ENCODE assay signal across 10 mouse cellular contexts in genomic region chr7:125418413-125418812, GRCm38 (mm10). TPM values are rescaled to one million over a fixed set of nuclear protein-coding genes. Genes with fewer than 3 reads are reported as not detected.
DNase-seq lines count a peak whose midpoint lies in the region; ATAC-seq and TF ChIP-seq lines count a peak whose summit lies in the region.
"Had no signal": no experiment of that assay in that cellular context is flagged by ENCODE, and none has a peak within 500 bp of the region (broad histone marks: within the 10 kb centered on the region; RNA-seq: fewer than 3 reads in every experiment).

No protein-coding gene starts in this region.

- in situ Hi-C loops in ES-E14 (cut with MboI; ENCODE audit: low sequenced_read_pairs in 2 of 2, unreplicated experiment in 2 of 2), result no loop called here

- peak; percentile 82 for DNase-seq in ES-E14 (ENCODE audit: low read depth, low spot score)
- DNase-seq in embryo, embryonic 9.5 days (ENCODE audit: extremely low spot score), result peak; percentile 17
- no peak for DNase-seq in spleen, postnatal 10 days (ENCODE audit: low spot score in 2 of 2)
- no peak for DNase-seq in kidney, postnatal 25 days
- no peak for DNase-seq in gastrocnemius, adult 18-20 months (ENCODE audit: low spot score)
- DNase-seq: layer of hippocampus, postnatal 36 days had no signal

- no peaks in the 10 kb centered on the region for H3K4me1 ChIP-seq in kidney, embryonic 15.5 days
- no peaks in the 10 kb centered on the region for H3K4me1 ChIP-seq in kidney, embryonic 16.5 days (ENCODE audit: insufficient read depth, low read length)
- H3K4me1 ChIP-seq in ES-E14 (ENCODE audit: control insufficient read depth in 2 of 2, insufficient read depth in 2 of 2, low read length in 2 of 2, poor library complexity in 1 of 2), result peaks cover 7 to 13% of the 10 kb centered on the region in 2 experiments

- H3K9me3 ChIP-seq in kidney, embryonic 15.5 days (replicated peaks), result no peaks in the 10 kb centered on the region
- no peaks in the 10 kb centered on the region for H3K9me3 ChIP-seq in kidney, embryonic 16.5 days (ENCODE audit: low read length)
- no peaks in the 10 kb centered on the region for H3K9me3 ChIP-seq in ES-E14 (ENCODE audit: control insufficient read depth, insufficient read depth, low read depth, low read length)

- peak; percentile 69 for ATAC-seq in kidney, embryonic 15.5 days (replicated peaks; ENCODE audit: low FRiP score)
- no peak for ATAC-seq in kidney, embryonic 16.5 days (ENCODE audit: low FRiP score, low TSS enrichment)
- peak; percentile 67 for ATAC-seq in megakaryocyte-erythroid progenitor cell, adult 5-6 weeks (replicated peaks; ENCODE audit: low FRiP score, low TSS enrichment, poor library complexity, severe bottlenecking)

- no peak overlapping the region for H3K4me3 ChIP-seq in kidney, embryonic 15.5 days (replicated peaks)
- no peak overlapping the region for H3K4me3 ChIP-seq in kidney, embryonic 16.5 days (ENCODE audit: low read length)
- peak overlapping the region in 1 of 2 experiments; percentile 22; a peak in 2 of 4 replicates for H3K4me3 ChIP-seq in ES-E14 (ENCODE audit: insufficient read depth in 1 of 2, low read depth in 1 of 2, low read length in 2 of 2, poor library complexity in 1 of 2, severe bottlenecking in 1 of 2)

- H3K36me3 ChIP-seq in kidney, embryonic 15.5 days, result no peaks in the 10 kb centered on the region
- H3K36me3 ChIP-seq in kidney, embryonic 16.5 days (ENCODE audit: insufficient read depth, low read length), result no peaks in the 10 kb centered on the region
- H3K36me3 ChIP-seq in ES-E14 (ENCODE audit: control insufficient read depth, insufficient read depth, low read length, poor library complexity, severe bottlenecking), result no peaks in the 10 kb centered on the region

- H3K27me3 ChIP-seq in kidney, embryonic 15.5 days, result no peaks in the 10 kb centered on the region
- no peaks in the 10 kb centered on the region for H3K27me3 ChIP-seq in kidney, embryonic 16.5 days (ENCODE audit: insufficient read depth, low read length)

- H3K4me2 ChIP-seq in kidney, embryonic 15.5 days, result no peak overlapping the region
- no peak overlapping the region for H3K4me2 ChIP-seq in kidney, embryonic 16.5 days (replicated peaks; ENCODE audit: low read depth, low read length)
- H3K4me2 ChIP-seq: midbrain, embryonic 11.5 days had no signal

- 15% methylated on average over 3 of the region's 3 CpGs for WGBS in kidney, embryonic 15.5 days
- WGBS in kidney, embryonic 16.5 days, result 8% methylated on average over 3 of the region's 3 CpGs

- H3K27ac ChIP-seq in kidney, embryonic 15.5 days, result no peak overlapping the region
- H3K27ac ChIP-seq in kidney, embryonic 16.5 days (ENCODE audit: low read length), result no peak overlapping the region
- H3K27ac ChIP-seq in ES-E14 (ENCODE audit: insufficient read depth, low read depth, low read length, poor library complexity, severe bottlenecking), result peak overlapping the region; percentile 63; the same call in 1 of the 2 replicates

- H3K9ac ChIP-seq in kidney, embryonic 15.5 days, result no peak overlapping the region
- H3K9ac ChIP-seq in kidney, embryonic 16.5 days (replicated peaks; ENCODE audit: low read length), result no peak overlapping the region
- no peak overlapping the region for H3K9ac ChIP-seq in ES-E14 (ENCODE audit: insufficient read depth, low read depth, low read length, poor library complexity, severe bottlenecking)

TF ChIP-seq in ES-E14, 5 proteins besides CTCF, POLR2A, EP300 and RAD21:
- TF ChIP-seq ZC3H11A (IDR thresholded peaks at IDR 0.05; ENCODE audit: borderline replicate concordance, low read depth, low read length), result no peak
- no peak for TF ChIP-seq CHD2 (IDR thresholded peaks at IDR 0.05; ENCODE audit: low read depth, low read length)
- no peak for TF ChIP-seq HCFC1 (IDR thresholded peaks at IDR 0.05; ENCODE audit: borderline replicate concordance, insufficient read depth, low read length)
- no peak for TF ChIP-seq MAFK (IDR thresholded peaks at IDR 0.05; ENCODE audit: insufficient read depth, low read depth, low read length)
- no peak for TF ChIP-seq ZNF384 (IDR thresholded peaks at IDR 0.05; ENCODE audit: low read depth, low read length)
TF ChIP-seq in ES-E14: peak in this region for 0.

RNA-seq across cellular contexts. Expression of gene Kdm8, which starts 26.1 kb away (rescaled TPM):
- 11.8 and 13.7 TPM in 2 replicates for polyA plus RNA-seq in kidney, embryonic 15.5 days (2015; fragmentation: Nextera tagmentation; extraction: Ambion mirVana)
- polyA plus RNA-seq in kidney, embryonic 16.5 days (2015; fragmentation: Nextera tagmentation; extraction: Ambion mirVana), result 13.3 and 14.1 TPM in 2 replicates
- 4.8 and 6.7 TPM in 2 replicates for total RNA-seq in ES-E14 (2012; rRNA removed)
- 5.0 and 5.4 TPM in 2 replicates for total RNA-seq in megakaryocyte-erythroid progenitor cell, adult 5-6 weeks (2014; fragmentation: Nextera tagmentation)
- total RNA-seq in megakaryocyte-erythroid progenitor cell, adult 5-6 weeks (2017), result 5.3 and 6.3 TPM in 2 replicates
- total RNA-seq in gastrocnemius, adult 18-20 months (2021), result 1 to 10 TPM; 6.2 to 7.9 TPM

Comparison
In these comparisons a context has a peak if more than half of its experiments do, and no peak if none do; other contexts are left out.
1. DNase-seq: peak in ES-E14 (single experiment) and embryo, embryonic 9.5 days (single experiment); none in spleen, postnatal 10 days (0 of 2), kidney, postnatal 25 days (0 of 2) and gastrocnemius, adult 18-20 months (single experiment).